13 mouse cellular contexts compared by ENCODE assay signal in the genomic region with DNA sequence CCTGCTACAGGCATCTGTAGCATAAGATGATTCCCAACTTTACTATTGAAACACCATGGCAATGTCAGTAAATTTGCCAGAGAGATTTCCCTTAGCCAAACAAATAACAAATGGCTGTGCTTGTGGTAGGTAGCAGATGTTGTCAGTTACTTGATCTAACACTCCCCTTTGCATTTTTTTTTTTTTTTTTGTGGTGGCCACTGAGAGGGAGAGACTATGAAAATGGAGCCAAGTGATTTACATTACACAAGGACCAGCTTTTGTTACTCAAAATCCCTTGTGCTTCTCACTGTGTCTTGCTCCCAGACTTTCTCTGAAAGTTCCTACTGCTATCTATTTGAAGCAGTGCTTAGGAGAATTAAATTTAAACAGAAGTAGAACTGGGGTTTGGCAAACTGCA.
"Had no signal": no experiment of that assay in that cellular context is flagged by ENCODE, and none has a peak within 500 bp of the region (broad histone marks: within the 10 kb centered on the region; RNA-seq: fewer than 3 reads in every experiment).

No protein-coding gene starts in this region.

- DNase-seq: kidney, adult 8-10 months; kidney, postnatal 25 days; lung, adult 2 months; lung, postnatal 36 days; thymus, postnatal 4 days had no signal

- H3K4me3 ChIP-seq: left cerebral cortex, adult 2 months; limb, embryonic 10.5 days; liver, embryonic 15.5 days; megakaryocyte, embryonic 14.5 days; neural tube, embryonic 12.5 days had no signal

- H3K9ac ChIP-seq: liver, embryonic 15.5 days; neural tube, embryonic 12.5 days had no signal

- ATAC-seq: lung, postnatal 0 days had no signal

- H3K9me3 ChIP-seq: limb, embryonic 10.5 days; liver, embryonic 15.5 days; megakaryocyte, embryonic 14.5 days; neural tube, embryonic 12.5 days had no signal

- H3K4me2 ChIP-seq: liver, embryonic 11.5 days; liver, embryonic 15.5 days; neural tube, embryonic 12.5 days had no signal

- H3K27me3 ChIP-seq: liver, embryonic 15.5 days; megakaryocyte, embryonic 14.5 days; neural tube, embryonic 12.5 days had no signal

- H3K36me3 ChIP-seq: limb, embryonic 10.5 days; liver, embryonic 15.5 days; neural tube, embryonic 12.5 days had no signal

- H3K4me1 ChIP-seq: limb, embryonic 10.5 days; liver, embryonic 15.5 days; megakaryocyte, embryonic 14.5 days; neural tube, embryonic 12.5 days had no signal

- H3K27ac ChIP-seq: left cerebral cortex, adult 2 months; limb, embryonic 10.5 days; liver, embryonic 15.5 days; neural tube, embryonic 12.5 days; stomach, postnatal 0 days had no signal
